Mouse (Mus musculus) left cerebral cortex, postnatal 10 days (tissue): ENCODE results near the gene Olfr970. TPM values are rescaled to one million over a fixed set of nuclear protein-coding genes. Genes with fewer than 3 reads are reported as not detected.
"Not testable (repeated sequence)": the region's sequence is repeated elsewhere in the genome, so short reads cannot be mapped to it uniquely, and the experiment has no call there.

Experiments
- DNase-seq, 2 experiments: peaks; one replicate each; pipeline ENCODE4 v3.0.0; 2021 to 2022; ENCODE audit warnings: low spot score in 2 of 2, mixed read lengths in 1 of 2; ENCODE audit errors: extremely low spot score in 1 of 2
- intact Hi-C: fragments of 180-260 bp; cut with DNase I; formaldehyde crosslinking; loops from one replicate; pipeline ENCODE4 v1.15.1; 2025
- total RNA-seq, 2 experiments: library from RNA; stranded (reverse); gene quantifications; 2 replicates each; pipeline ENCODE4 v1.2.3; 2021

The Olfr970 gene
- total RNA-seq, result not detected

DNA sequence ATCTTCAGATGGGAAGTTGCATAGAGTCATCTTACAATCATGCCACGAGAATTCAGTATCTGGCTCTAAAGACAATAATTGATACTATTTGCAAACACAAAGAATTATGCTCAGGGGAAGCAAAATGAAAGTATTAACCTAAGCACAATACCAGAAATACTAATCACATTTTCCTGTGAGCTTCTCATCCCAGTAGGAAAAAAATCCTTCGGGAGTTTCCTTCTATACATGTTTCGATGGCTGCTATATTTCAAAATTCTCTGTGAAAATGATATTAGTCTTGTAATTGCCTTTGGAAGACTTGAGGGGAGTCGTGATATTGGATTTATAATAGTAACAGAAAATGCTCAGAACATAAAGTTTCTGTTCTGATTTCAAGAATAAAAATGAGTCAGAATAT is at the start of gene Olfr970:
Olfr970 (plus strand) TSS at position 301 of the 400 bp plus-strand sequence.
- intact Hi-C loops, result no loop called here
- DNase-seq, result no peak

DNA sequence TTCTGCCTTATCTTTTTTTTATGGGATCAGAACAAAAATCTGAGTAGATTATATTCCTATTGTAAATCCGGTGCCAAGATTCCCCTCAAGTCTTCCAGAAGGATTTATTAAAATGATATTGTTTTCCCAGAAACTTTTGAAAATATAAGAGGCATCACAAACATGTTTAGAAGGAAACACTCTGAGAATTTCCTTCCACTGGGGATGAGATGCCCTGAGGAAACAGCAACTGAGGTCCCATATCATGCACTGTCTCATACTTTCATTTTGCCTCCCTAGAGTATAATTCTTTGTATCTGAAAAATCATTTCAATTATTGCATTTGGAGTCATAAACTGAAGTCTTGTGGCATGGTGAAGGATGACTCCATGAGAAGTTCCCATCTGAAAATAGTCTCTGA is 25.5 kb upstream of the Olfr970 start, which contains the start of gene Olfr968:
Olfr968 (minus strand) TSS at position 101 of the 400 bp plus-strand sequence.
- intact Hi-C loops, result no loop called here
- DNase-seq, result no peak

DNA sequence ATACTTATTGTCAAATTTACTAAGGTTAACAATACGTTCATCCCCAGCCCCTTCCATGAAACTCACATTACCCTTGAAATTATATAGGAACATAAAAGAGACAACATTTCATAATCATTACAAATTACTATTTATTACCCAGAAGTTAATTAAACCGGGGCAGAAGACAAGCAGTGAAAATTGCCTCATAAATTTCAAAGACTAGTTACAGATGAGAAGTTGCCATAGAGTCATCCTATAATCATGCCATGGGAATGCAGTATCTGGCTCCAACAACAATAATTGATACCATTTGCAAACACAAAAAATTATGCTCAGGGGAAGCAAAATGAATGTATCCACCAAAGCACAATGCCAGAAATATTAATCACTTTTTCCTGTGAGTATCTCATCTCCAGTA is 18.1 kb upstream of the Olfr970 start, which contains the start of gene Olfr969:
Olfr969 (plus strand) TSS at position 388 of the 400 bp plus-strand sequence.
- DNase-seq, result no peak
- intact Hi-C loops, result no loop called here

DNA sequence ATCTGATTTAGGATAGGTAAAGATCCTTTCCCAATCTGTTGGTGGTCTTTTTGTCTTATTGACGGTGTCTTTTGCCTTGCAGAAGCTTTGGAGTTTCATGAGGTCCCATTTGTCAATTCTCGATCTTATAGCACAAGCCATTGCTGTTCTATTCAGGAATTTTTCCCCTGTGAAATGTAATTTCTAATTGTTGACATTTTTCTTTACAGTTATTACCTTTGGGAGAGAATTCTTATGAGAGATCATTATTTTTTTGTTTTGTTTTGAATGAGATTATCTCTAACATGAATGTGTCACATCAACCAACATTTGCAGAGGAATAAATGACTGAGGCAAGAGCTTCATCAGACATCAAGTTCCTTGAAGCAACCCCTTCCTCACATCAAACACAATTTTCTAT is 27.9 kb downstream of the Olfr970 start, which contains the start of gene Olfr971:
Olfr971 (plus strand) TSS at position 301 of the 400 bp plus-strand sequence.
- not testable (repeated sequence) for DNase-seq

DNA sequence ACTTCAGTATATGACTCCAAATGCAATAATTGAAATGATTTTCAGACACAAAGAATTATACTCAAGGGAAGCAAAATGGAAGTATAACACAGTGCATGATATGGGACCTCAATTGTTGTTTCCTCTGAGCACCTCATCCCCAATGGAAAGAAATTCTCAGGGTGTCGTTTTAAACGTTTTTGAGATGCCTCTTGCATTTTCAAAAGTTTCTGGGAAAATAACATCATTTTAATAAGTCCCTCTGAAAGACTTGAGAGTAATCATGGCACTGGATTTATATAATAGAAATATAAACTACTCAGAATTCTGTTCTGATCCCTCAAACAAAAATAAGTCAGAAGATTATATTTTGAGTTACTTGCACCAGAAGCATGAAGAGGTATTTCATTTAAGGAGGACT is 57.5 kb downstream of the Olfr970 start, which contains the start of gene Olfr972:
Olfr972 (plus strand) TSS at position 301 of the 400 bp plus-strand sequence.
- intact Hi-C loops, result no loop called here
- DNase-seq, result no peak

More for the DNA sequence above, 27.9 kb downstream of the Olfr970 start, which contains the start of gene Olfr971:
- intact Hi-C loops, result not testable (repeated sequence)

Other genes with a start within 250 kb of the Olfr970 start
- not detected for gene Olfr959, start 233.3 kb upstream of the Olfr970 start, total RNA-seq
- gene AW551984, start 204.5 kb upstream of the Olfr970 start, total RNA-seq, result 10 to 100 TPM; 21.0 to 26.1 TPM
- not detected for gene Olfr148, start 198.2 kb upstream of the Olfr970 start, total RNA-seq
- gene Olfr960, start 187.5 kb upstream of the Olfr970 start, total RNA-seq, result not detected
- gene Olfr961, start 163.8 kb upstream of the Olfr970 start, total RNA-seq, result not detected
- not detected for gene Olfr963, start 141.7 kb upstream of the Olfr970 start, total RNA-seq
- gene Olfr149, start 101.7 kb upstream of the Olfr970 start, total RNA-seq, result not detected
- not detected for gene Olfr965, start 97.5 kb upstream of the Olfr970 start, total RNA-seq
- not detected for gene Olfr150, start 77.9 kb upstream of the Olfr970 start, total RNA-seq
- not detected for gene Olfr967, start 62.6 kb upstream of the Olfr970 start, total RNA-seq
- gene Olfr968, start 25.6 kb upstream of the Olfr970 start, total RNA-seq, result not detected
- not detected for gene Olfr969, start 17.9 kb upstream of the Olfr970 start, total RNA-seq
- gene Olfr971, start 28.0 kb downstream of the Olfr970 start, total RNA-seq, result not detected
- not detected for gene Olfr972, start 57.6 kb downstream of the Olfr970 start, total RNA-seq
- not detected for gene Olfr229, start 98.5 kb downstream of the Olfr970 start, total RNA-seq
- not detected for gene Olfr974, start 128.6 kb downstream of the Olfr970 start, total RNA-seq
- gene Olfr975, start 143.2 kb downstream of the Olfr970 start, total RNA-seq, result not detected
- gene Olfr976, start 152.3 kb downstream of the Olfr970 start, total RNA-seq, result not detected
- gene Olfr978, start 183.3 kb downstream of the Olfr970 start, total RNA-seq, result not detected
- gene Olfr979, start 194.6 kb downstream of the Olfr970 start, total RNA-seq, result not detected
- not detected for gene Olfr980, start 200.7 kb downstream of the Olfr970 start, total RNA-seq
- gene Olfr981, start 212.6 kb downstream of the Olfr970 start, total RNA-seq, result not detected